Comparison of ENCODE assay signal across 1 mouse cellular context in genomic region chr15:97663750-97664406, GRCm38 (mm10).
TF ChIP-seq lines count a peak whose summit lies in the region.

No protein-coding gene starts in this region.

TF ChIP-seq in CH12.LX, 34 proteins besides CTCF, POLR2A, EP300 and RAD21 (continued from another document):
- TF ChIP-seq MAZ (IDR thresholded peaks at IDR 0.05; ENCODE audit: low read depth, low read length): no peak
- TF ChIP-seq RCOR1 (conservative IDR thresholded peaks at IDR 0.05; ENCODE audit: low read depth, low read length): no peak
- no peak for TF ChIP-seq MAFK (IDR thresholded peaks at IDR 0.05; ENCODE audit: insufficient replicate concordance, low read length)
- TF ChIP-seq USF2 (conservative IDR thresholded peaks at IDR 0.05; ENCODE audit: low read depth, low read length): no peak
- peak; percentile 70 for TF ChIP-seq MAX (IDR thresholded peaks at IDR 0.05; ENCODE audit: low read length)
- TF ChIP-seq ELF1 (IDR thresholded peaks at IDR 0.05; ENCODE audit: low read depth, low read length): peak; percentile 54
- TF ChIP-seq ZC3H11A (IDR thresholded peaks at IDR 0.05; ENCODE audit: low read depth, low read length): no peak
- no peak for TF ChIP-seq NRF1 (IDR thresholded peaks at IDR 0.05; ENCODE audit: low read depth, low read length)
- TF ChIP-seq POLR2AphosphoS2 (IDR thresholded peaks at IDR 0.05; ENCODE audit: low read depth, low read length): no peak
- no peak for TF ChIP-seq ZMIZ1 (IDR thresholded peaks at IDR 0.05; ENCODE audit: low read depth, low read length)
- peak; percentile 40; the same call in 1 of the 2 replicates for TF ChIP-seq BHLHE40 (IDR thresholded peaks at IDR 0.05; ENCODE audit: low read depth, low read length)
- TF ChIP-seq MEF2A (IDR thresholded peaks at IDR 0.05; ENCODE audit: borderline replicate concordance, low read depth, low read length): no peak
- no peak for TF ChIP-seq CHD1 (IDR thresholded peaks at IDR 0.05; ENCODE audit: low read depth, low read length)
- 0 out of 2 replicates have a peak, but pooled peaks have one; percentile 4 for TF ChIP-seq JUN (IDR thresholded peaks at IDR 0.05; ENCODE audit: insufficient read depth, low read depth, low read length)
- TF ChIP-seq JUND (conservative IDR thresholded peaks at IDR 0.05; ENCODE audit: low read depth, low read length): no peak
- TF ChIP-seq UBTF (IDR thresholded peaks at IDR 0.05; ENCODE audit: low read depth, low read length): no peak
- TF ChIP-seq SMC3 (IDR thresholded peaks at IDR 0.05; ENCODE audit: low read depth, low read length): peak; percentile 72
- no peak for TF ChIP-seq ZKSCAN1 (IDR thresholded peaks at IDR 0.05; ENCODE audit: borderline replicate concordance, low read depth, low read length)
- TF ChIP-seq HCFC1 (IDR thresholded peaks at IDR 0.05; ENCODE audit: low read depth, low read length): no peak
- TF ChIP-seq MYC (IDR thresholded peaks at IDR 0.05; ENCODE audit: low read depth, low read length): peak; percentile 80
- TF ChIP-seq ETS1 (conservative IDR thresholded peaks at IDR 0.05; ENCODE audit: low read depth, low read length): no peak; the same call in 1 of the 2 replicates
- TF ChIP-seq KAT2A (IDR thresholded peaks at IDR 0.05; ENCODE audit: insufficient replicate concordance, low read length): no peak
